23 mouse cellular contexts compared by ENCODE assay signal in genomic region chr1:88499230-88499737, GRCm38 (mm10). TPM values are rescaled to one million over a fixed set of nuclear protein-coding genes. Genes with fewer than 3 reads are reported as not detected.
"Had no signal": no experiment of that assay in that cellular context is flagged by ENCODE, and none has a peak within 500 bp of the region (broad histone marks: within the 10 kb centered on the region; RNA-seq: fewer than 3 reads in every experiment).

No protein-coding gene starts in this region.

- H3K4me1 ChIP-seq: neural tube, embryonic 12.5 days; stomach, embryonic 15.5 days had no signal

- H3K36me3 ChIP-seq: liver, embryonic 13.5 days; liver, embryonic 15.5 days; midbrain, embryonic 13.5 days; midbrain, embryonic 15.5 days; neural tube, embryonic 12.5 days; stomach, embryonic 15.5 days had no signal

- H3K4me3 ChIP-seq: liver, embryonic 13.5 days; liver, embryonic 15.5 days; megakaryocyte, embryonic 14.5 days; midbrain, embryonic 13.5 days; midbrain, embryonic 15.5 days; neural tube, embryonic 12.5 days; stomach, embryonic 15.5 days had no signal

- DNase-seq: liver, embryonic 13.5 days; liver, postnatal 0 days; lung, adult 2 months; lung, postnatal 14 days; right cerebral cortex, postnatal 14 days; thymus, adult 2 months; thymus, postnatal 25 days; thymus, postnatal 4 days had no signal

- H3K27me3 ChIP-seq: liver, embryonic 13.5 days; liver, embryonic 15.5 days; midbrain, embryonic 13.5 days; midbrain, embryonic 15.5 days; neural tube, embryonic 12.5 days; stomach, embryonic 15.5 days had no signal

- ATAC-seq: liver, postnatal 0 days; lung, postnatal 0 days; midbrain, embryonic 13.5 days; midbrain, embryonic 15.5 days had no signal

- H3K27ac ChIP-seq: liver, embryonic 13.5 days; liver, embryonic 15.5 days; macrophage; midbrain, embryonic 13.5 days; midbrain, embryonic 15.5 days; neural tube, embryonic 12.5 days; stomach, embryonic 15.5 days; stomach, postnatal 0 days had no signal

- H3K9me3 ChIP-seq: liver, embryonic 13.5 days; liver, embryonic 15.5 days; megakaryocyte, embryonic 14.5 days; midbrain, embryonic 13.5 days; midbrain, embryonic 15.5 days; neural tube, embryonic 12.5 days; stomach, embryonic 15.5 days had no signal

- H3K4me2 ChIP-seq: liver, embryonic 11.5 days; liver, embryonic 13.5 days; liver, embryonic 15.5 days; midbrain, embryonic 11.5 days; midbrain, embryonic 13.5 days; midbrain, embryonic 15.5 days; neural tube, embryonic 12.5 days; stomach, embryonic 15.5 days had no signal

- H3K9ac ChIP-seq: liver, embryonic 13.5 days; liver, embryonic 15.5 days; liver, postnatal 0 days; midbrain, embryonic 13.5 days; midbrain, embryonic 15.5 days; neural tube, embryonic 12.5 days; stomach, embryonic 15.5 days had no signal

RNA-seq across cellular contexts. Expression of gene Glrp1, which starts 10.6 kb away (rescaled TPM):
- total RNA-seq: neutrophil, adult 5-6 weeks had no signal
- polyA plus RNA-seq: midbrain, embryonic 11.5 days; midbrain, embryonic 13.5 days; midbrain, embryonic 15.5 days; neural tube, embryonic 12.5 days; neural tube, embryonic 14.5 days; spleen, adult 2 months; stomach, embryonic 15.5 days; stomach, postnatal 0 days; urinary bladder, adult 2 months had no signal
